Mouse (Mus musculus) heart, embryonic 11.5 days (tissue): ENCODE data around the gene Clrn3. TPM values are rescaled to one million over a fixed set of nuclear protein-coding genes. Genes with fewer than 3 reads are reported as not detected.

Experiments
- ATAC-seq: fragments of 200-750 bp; cut with Nextera tagmentation; replicated peaks from 2 replicates; pipeline ENCODE4 v1.8.0; 2017; ENCODE audit warnings: moderate library complexity; ENCODE audit not compliant: insufficient number of reproducible peaks, low FRiP score, low TSS enrichment
- H3K27ac ChIP-seq: fragments of 300-500 bp; sonication (generic); 2 replicates; pipeline ENCODE4 v1.5.1; 2014; ENCODE audit warnings: mild to moderate bottlenecking, low read depth, low read length
- H3K27me3 ChIP-seq: fragments of 300-500 bp; sonication (generic); 2 replicates; pipeline ENCODE4 v1.6.1; 2014; ENCODE audit warnings: mild to moderate bottlenecking, low read length, mixed read lengths; ENCODE audit not compliant: control insufficient read depth, insufficient read depth
- H3K36me3 ChIP-seq: fragments of 300-500 bp; sonication (generic); 2 replicates; pipeline ENCODE4 v1.6.1; 2014; ENCODE audit warnings: mild to moderate bottlenecking, low read length, moderate library complexity, mixed read lengths; ENCODE audit not compliant: control insufficient read depth, insufficient read depth
- H3K4me1 ChIP-seq: fragments of 300-500 bp; sonication (generic); 2 replicates; pipeline ENCODE4 v1.6.1; 2014; ENCODE audit warnings: low read length; ENCODE audit not compliant: control insufficient read depth, insufficient read depth
- H3K4me2 ChIP-seq: fragments of 300-500 bp; sonication (generic); 2 replicates; pipeline ENCODE4 v1.6.1; 2014; ENCODE audit warnings: mild to moderate bottlenecking, moderate library complexity
- H3K4me3 ChIP-seq: fragments of 300-500 bp; sonication (generic); 2 replicates; pipeline ENCODE4 v1.5.1; 2014; ENCODE audit warnings: low read depth, low read length
- H3K9ac ChIP-seq: fragments of 300-500 bp; sonication (generic); 2 replicates; pipeline ENCODE4 v1.6.1; 2014; ENCODE audit warnings: mild to moderate bottlenecking, low read depth, low read length, moderate library complexity
- H3K9me3 ChIP-seq: fragments of 300-500 bp; sonication (generic); replicated peaks from 2 replicates; pipeline ENCODE4 v1.6.1; 2016; ENCODE audit warnings: low read length; ENCODE audit not compliant: control insufficient read depth
- WGBS: fragments of 180-500 bp; shearing (Covaris S2); extraction: QIAGEN DNeasy Blood & Tissue Kit; methylation state at CpG from one replicate; pipeline ENCODE4 v1.1.7; 2014; ENCODE audit not compliant: insufficient replicate concordance; 5-methylcytosine and 5-hydroxymethylcytosine counted together
- polyA plus RNA-seq: library from polyadenylated mRNA; unstranded; fragments of >200 nt; fragmentation: Nextera tagmentation; extraction: Ambion mirVana; gene quantifications from 2 replicates; pipeline ENCODE4 v1.2.1, GENCODE M21; 2014

Clrn3 gene
- polyA plus RNA-seq, 1 experiment from 2014 or later = not detected

DNA sequence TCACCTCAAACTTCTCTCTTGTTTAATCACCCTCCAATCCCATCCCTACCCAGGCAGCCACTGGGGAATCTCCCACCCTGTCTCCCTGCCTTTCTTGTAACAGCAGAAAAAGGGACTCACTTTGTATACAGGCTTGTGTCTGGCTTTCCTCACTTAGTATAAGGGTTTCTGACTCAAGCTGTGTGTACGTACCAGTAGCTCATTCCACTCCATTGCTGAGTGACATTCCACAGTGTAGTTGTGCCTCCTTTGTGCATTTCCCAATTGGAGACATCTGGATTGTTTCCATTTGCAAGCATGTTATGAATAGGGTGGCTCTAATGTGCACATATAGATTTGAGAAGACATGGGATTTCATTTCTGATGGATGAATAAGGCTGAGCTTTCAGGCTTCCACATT, 31.8 kb upstream of the Clrn3 start:
- no peak overlapping the region for H3K27ac ChIP-seq
- no peak for ATAC-seq
- H3K4me2 ChIP-seq = no peak overlapping the region
- 26% methylated on average over 1 of the region's 1 CpGs for WGBS
- H3K36me3 ChIP-seq = no peaks in the 10 kb centered on the region
- H3K9ac ChIP-seq = no peak overlapping the region
- H3K9me3 ChIP-seq = no peaks in the 10 kb centered on the region
- no peak overlapping the region for H3K4me3 ChIP-seq
- H3K4me1 ChIP-seq = no peaks in the 10 kb centered on the region
- no peaks in the 10 kb centered on the region for H3K27me3 ChIP-seq

DNA sequence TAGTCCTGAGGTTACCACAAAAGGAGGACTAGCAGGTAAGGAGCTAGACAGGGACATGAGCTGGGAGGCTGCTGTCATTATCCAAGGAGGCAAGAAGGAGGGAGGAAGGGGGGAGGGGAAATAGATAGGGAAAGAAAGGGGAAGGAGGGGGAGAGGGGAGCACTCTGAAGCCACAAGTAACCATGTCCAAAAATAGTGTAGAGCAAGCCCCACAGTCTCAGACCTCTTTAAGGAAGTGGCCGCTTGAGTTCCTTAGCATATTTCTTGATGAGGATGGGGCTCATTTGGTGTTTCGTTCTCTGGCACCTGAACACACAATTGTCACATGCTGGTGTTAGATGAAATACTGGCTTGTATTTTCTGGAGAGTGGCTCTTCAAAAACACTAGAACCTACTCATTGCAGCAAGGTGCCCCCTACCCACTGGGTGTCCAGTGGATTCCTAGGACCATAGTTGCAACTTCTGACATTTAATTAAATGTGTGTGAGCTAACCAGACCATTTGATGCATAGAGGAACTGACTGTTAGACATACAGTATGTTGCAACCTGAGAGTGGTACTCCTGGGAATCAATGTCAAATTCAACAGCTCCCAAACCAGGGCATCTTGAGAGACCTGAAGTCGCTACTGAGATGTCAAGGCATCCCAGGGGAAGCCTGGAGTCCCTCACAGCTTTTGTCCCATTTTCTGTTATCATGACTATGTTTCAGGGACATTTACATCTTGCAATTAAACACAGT, 28.4 kb upstream of the Clrn3 start:
- no peak for ATAC-seq
- no peaks in the 10 kb centered on the region for H3K27me3 ChIP-seq
- H3K4me3 ChIP-seq = no peak overlapping the region
- no peak overlapping the region for H3K9ac ChIP-seq
- no peaks in the 10 kb centered on the region for H3K9me3 ChIP-seq
- no peaks in the 10 kb centered on the region for H3K4me1 ChIP-seq
- H3K36me3 ChIP-seq = no peaks in the 10 kb centered on the region
- H3K27ac ChIP-seq = no peak overlapping the region
- 62% methylated on average over 3 of the region's 3 CpGs for WGBS
- H3K4me2 ChIP-seq = no peak overlapping the region

DNA sequence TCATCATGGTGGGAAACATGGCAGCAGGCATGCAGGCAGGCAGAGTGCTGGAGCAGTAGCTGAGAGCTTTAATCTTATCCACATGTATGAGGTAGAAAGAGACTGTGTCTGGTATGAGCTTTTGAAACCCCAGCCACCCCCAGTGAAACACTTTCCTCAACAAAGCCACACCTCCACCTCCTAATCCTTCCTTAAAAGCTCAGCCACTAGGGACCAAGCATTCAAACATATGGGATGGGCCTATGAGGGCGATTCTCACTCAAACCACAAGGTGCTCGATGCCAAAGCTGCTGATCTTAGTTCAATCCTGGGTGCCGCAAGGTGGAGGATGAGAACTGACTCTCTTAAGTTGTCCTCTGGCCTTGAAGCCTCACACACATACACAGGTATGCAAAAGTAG, 25.1 kb upstream of the Clrn3 start:
- Histone ChIP-seq H3K4me2 (no peak overlapping the region), H3K4me3 (no peak overlapping the region), H3K36me3 (no peaks in the 10 kb centered on the region), H3K9me3 (no peaks in the 10 kb centered on the region), H3K9ac (no peak overlapping the region), H3K27me3 (peaks cover 7% of the 10 kb centered on the region; the same call in 1 of the 2 replicates), H3K27ac (no peak overlapping the region), H3K4me1 (0 out of 2 replicates have a peak, but pooled peaks cover 5% of the 10 kb centered on the region)
- no peak for ATAC-seq
- 77% methylated on average over 3 of the region's 3 CpGs for WGBS

- peaks cover 7% of the 10 kb centered on the region; the same call in 1 of the 2 replicates for H3K27me3 ChIP-seq
- no peaks in the 10 kb centered on the region for H3K9me3 ChIP-seq
- 0 out of 2 replicates have a peak, but pooled peaks cover 5% of the 10 kb centered on the region for H3K4me1 ChIP-seq
- WGBS = 59% methylated on average over 1 of the region's 1 CpGs
- ATAC-seq = no peak
- no peak overlapping the region for H3K9ac ChIP-seq
- no peaks in the 10 kb centered on the region for H3K36me3 ChIP-seq
- no peak overlapping the region for H3K4me3 ChIP-seq
- no peak overlapping the region for H3K4me2 ChIP-seq
- no peak overlapping the region for H3K27ac ChIP-seq
Observed at GRCm38 (mm10) chr7:135551547-135551946, 23.1 kb upstream of the Clrn3 start.

- Histone ChIP-seq H3K4me3 (no peak overlapping the region), H3K9ac (no peak overlapping the region), H3K4me2 (no peak overlapping the region), H3K27me3 (peaks cover 11% of the 10 kb centered on the region; the same call in 1 of the 2 replicates), H3K27ac (no peak overlapping the region), H3K9me3 (no peaks in the 10 kb centered on the region), H3K36me3 (no peaks in the 10 kb centered on the region), H3K4me1 (0 out of 2 replicates have a peak, but pooled peaks cover 5% of the 10 kb centered on the region)
- 75% methylated on average over 6 of the region's 6 CpGs for WGBS
- no peak for ATAC-seq
Observed at GRCm38 (mm10) chr7:135548434-135548833, 20.0 kb upstream of the Clrn3 start.

DNA sequence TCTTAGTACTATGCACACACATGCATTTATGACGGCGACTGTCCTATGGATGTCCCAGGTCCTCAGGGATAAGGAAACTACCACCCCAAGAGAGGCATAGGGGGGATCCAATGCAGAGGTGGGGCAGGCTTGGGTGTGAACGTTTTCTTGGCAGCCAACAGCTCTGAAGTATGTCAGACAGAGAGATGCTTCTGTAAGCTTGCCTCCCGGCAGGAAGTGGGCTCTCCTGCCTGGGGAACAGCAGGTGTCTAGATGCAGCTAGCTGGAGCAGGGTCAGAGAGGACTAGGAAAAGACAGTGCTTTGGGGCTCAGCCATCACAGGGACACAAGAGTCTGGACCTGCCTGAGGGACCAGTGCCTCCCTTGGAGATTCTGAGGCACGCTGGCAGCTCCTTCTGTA, 18.1 kb upstream of the Clrn3 start:
- Histone ChIP-seq H3K27me3 (peaks cover 13% of the 10 kb centered on the region; the same call in 1 of the 2 replicates), H3K4me2 (no peak overlapping the region), H3K36me3 (no peaks in the 10 kb centered on the region), H3K4me3 (no peak overlapping the region), H3K9me3 (no peaks in the 10 kb centered on the region), H3K27ac (no peak overlapping the region), H3K9ac (no peak overlapping the region), H3K4me1 (0 out of 2 replicates have a peak, but pooled peaks cover 3% of the 10 kb centered on the region)
- WGBS = 59% methylated on average over 5 of the region's 5 CpGs
- no peak for ATAC-seq

- H3K4me1 ChIP-seq = no peaks in the 10 kb centered on the region
- no peak overlapping the region for H3K4me2 ChIP-seq
- H3K9ac ChIP-seq = no peak overlapping the region
- H3K27me3 ChIP-seq = peaks cover 13% of the 10 kb centered on the region; the same call in 1 of the 2 replicates
- H3K36me3 ChIP-seq = no peaks in the 10 kb centered on the region
- WGBS = 58% methylated on average over 7 of the region's 7 CpGs
- no peak overlapping the region for H3K4me3 ChIP-seq
- no peak for ATAC-seq
- no peaks in the 10 kb centered on the region for H3K9me3 ChIP-seq
- H3K27ac ChIP-seq = no peak overlapping the region
Observed at GRCm38 (mm10) chr7:135545957-135546356, 17.5 kb upstream of the Clrn3 start.

GRCm38 (mm10) chr7:135544321-135544720, 15.9 kb upstream of the Clrn3 start:
- H3K9ac ChIP-seq = no peak overlapping the region
- no peaks in the 10 kb centered on the region for H3K36me3 ChIP-seq
- H3K4me1 ChIP-seq = no peaks in the 10 kb centered on the region
- 79% methylated on average over 6 of the region's 6 CpGs for WGBS
- H3K4me2 ChIP-seq = no peak overlapping the region
- no peak overlapping the region for H3K4me3 ChIP-seq
- peaks cover 22% of the 10 kb centered on the region for H3K27me3 ChIP-seq
- no peaks in the 10 kb centered on the region for H3K9me3 ChIP-seq
- no peak for ATAC-seq
- no peak overlapping the region for H3K27ac ChIP-seq

DNA sequence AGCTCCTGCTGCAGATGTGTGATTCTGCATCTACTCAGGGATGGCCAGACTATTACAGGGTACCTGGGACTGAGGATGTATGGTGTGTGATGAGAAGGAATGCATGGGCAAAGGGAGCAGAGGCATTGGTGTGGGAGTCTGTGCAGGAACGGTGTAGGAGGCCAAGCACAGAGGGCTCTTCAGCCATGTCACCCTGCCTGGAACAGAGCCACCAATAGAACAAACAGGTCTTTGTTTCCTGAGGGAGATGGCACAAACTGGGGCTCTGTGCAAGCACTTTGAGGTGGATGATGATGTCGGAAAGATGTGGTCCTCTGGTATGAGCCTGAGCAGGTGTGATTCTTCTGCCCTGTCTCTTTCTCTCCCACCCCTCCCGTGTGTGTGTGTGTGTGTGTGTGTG, 14.6 kb upstream of the Clrn3 start:
- Histone ChIP-seq H3K36me3 (no peaks in the 10 kb centered on the region), H3K27ac (no peak overlapping the region), H3K4me3 (no peak overlapping the region), H3K9ac (no peak overlapping the region), H3K4me2 (no peak overlapping the region), H3K4me1 (0 out of 2 replicates have a peak, but pooled peaks cover 3% of the 10 kb centered on the region), H3K9me3 (no peaks in the 10 kb centered on the region), H3K27me3 (peaks cover 32% of the 10 kb centered on the region)
- 74% methylated on average over 3 of the region's 3 CpGs for WGBS
- ATAC-seq = no peak
